Mouse (Mus musculus) ovary, postnatal 14 days (tissue): Measurements from ENCODE around the gene Abcc5.
"Not testable (repeated sequence)": the region's sequence is repeated elsewhere in the genome, so short reads cannot be mapped to it uniquely, and the experiment has no call there.

Source experiments
- DNase-seq: peaks from one replicate; pipeline ENCODE4 v3.0.0; 2022; ENCODE audit warnings: low spot score

Gene Abcc5

GRCm38 (mm10) chr16:20425855-20426598 is at the start of gene Abcc5:
TSS of gene Abcc5 (minus strand) at chr16:20426394.
- DNase-seq = peak; percentile 82

- no peak for DNase-seq
Measured at GRCm38 (mm10) chr16:20475335-20475734, 49.1 kb upstream of the Abcc5 start.

DNA sequence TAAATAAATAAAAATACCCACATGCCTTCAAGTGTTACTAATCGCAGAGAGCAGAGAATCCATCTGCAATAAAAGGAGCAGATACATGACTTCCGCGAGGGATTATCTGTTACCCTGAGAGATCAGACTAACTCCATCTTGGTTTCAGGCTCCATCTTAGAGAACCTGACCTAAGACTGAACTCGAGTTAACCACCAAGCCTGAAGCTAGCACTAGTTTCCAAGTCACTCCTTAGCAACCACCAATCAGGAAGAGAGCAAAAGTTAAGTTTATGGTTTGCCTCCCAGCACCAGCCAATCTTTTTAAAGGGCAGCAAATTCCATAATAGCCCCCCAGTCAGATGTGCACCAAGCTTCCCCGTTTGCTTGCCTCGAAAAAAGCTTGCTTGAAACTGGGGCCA is 48.6 kb upstream of the Abcc5 start:
- DNase-seq = no peak

- no peak for DNase-seq
Measured at GRCm38 (mm10) chr16:20474211-20474610, 48.0 kb upstream of the Abcc5 start.

- DNase-seq = no peak
Measured at GRCm38 (mm10) chr16:20473748-20474147, 47.6 kb upstream of the Abcc5 start.

GRCm38 (mm10) chr16:20471686-20472085 is 45.5 kb upstream of the Abcc5 start:
- no peak for DNase-seq

- no peak for DNase-seq
Measured at GRCm38 (mm10) chr16:20470981-20471380, 44.8 kb upstream of the Abcc5 start.

DNA sequence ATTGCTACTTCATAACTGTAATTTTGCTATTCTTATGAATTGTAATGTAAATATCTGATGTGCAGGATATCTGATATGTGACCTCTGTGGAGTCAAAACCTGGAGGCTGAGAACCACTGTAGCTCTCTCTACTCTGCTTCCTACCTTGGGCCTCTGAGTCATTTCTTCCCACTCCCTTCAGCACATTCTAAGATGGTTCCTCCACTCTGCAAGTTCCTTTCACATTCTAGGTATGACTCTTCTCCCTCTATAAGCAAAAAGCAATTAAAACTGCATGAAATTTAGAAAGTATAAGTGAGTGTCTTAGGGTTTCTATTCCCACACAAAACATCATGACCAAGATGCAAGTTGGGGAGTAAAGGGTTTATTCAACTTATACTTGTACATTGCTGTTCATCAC is 38.5 kb upstream of the Abcc5 start:
- no peak for DNase-seq

DNA sequence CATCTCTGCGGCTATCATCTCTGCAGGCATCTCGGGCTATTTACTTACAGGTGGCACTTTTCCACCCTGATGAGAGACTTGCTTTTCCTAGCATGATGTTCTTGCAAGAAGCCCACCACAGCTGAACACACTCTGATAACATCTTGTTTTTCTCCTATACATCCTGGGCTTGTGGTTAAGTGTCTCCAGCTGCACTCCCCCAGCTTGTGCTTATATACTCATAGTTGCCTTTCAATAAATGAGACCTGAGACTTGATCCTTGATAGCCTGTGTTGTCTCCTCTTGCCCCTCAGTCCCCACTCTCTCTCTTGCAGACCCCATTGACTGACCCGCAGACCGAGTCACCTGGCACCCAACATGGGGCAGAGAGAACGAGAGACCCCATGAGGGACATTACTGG is 32.5 kb upstream of the Abcc5 start:
- DNase-seq = not testable (repeated sequence)

DNA sequence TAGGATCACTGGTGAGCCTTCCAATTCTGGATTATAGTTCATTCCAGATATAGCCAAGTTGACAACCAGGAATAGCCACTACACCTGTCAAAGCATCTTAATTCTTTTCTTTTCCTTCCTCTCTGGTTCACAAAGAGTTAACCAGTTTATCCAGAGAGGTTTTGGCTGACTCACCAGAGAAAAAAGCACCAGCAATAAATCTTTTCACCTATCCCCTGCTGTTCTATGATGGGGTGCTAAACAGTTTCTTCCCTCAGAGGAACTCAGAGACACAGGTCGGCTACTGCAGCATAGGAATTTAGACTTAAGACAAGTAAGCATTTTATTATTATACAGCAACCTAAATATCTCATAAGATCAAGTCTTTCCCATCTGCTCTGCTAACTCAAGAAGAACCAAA is 29.9 kb upstream of the Abcc5 start:
- DNase-seq = no peak

DNA sequence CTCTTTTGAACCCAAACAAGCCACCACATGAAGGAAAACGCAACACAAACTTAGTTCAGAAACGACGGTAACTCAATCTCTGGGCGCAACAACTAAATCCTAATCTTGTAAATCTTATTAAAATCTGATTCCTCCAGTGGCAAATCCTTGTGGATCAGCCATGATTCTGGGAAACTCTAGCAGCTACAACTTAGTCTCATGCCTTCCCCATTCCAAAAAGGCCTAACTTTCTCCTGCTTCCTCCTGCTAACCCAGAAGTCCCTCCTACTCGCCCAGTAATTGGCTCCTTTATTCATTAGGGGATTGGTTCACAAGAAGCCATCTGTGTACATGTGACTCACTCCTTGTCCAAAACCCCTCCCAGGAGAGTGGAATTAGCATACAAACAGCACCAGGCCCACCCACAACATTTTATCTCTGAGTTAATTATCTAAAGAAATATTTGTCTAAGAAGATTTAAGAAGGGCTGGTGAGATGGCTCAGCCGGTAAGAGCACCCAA is 28.0 kb upstream of the Abcc5 start:
- DNase-seq = no peak

GRCm38 (mm10) chr16:20451774-20452173 is 25.6 kb upstream of the Abcc5 start:
- DNase-seq = no peak

DNA sequence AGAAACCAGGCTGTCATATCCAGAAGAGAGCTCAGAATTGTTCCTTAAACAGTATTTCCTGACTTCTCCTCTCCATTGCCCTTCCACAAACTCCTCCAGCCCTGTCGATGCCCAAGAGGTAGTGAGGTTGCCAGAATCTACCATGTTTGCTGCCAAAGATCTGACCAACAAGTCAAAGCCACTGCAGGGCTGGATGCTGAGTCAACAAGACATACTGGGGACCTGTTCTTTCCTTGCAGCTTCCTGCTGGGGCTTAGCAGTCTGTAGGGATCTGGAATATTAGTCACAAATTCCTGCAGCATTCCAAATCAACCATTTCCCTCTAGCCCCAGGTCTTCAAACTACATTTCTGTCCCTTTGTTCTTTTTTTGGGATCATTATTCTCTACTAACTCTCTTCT is 19.7 kb upstream of the Abcc5 start:
- no peak for DNase-seq

DNA sequence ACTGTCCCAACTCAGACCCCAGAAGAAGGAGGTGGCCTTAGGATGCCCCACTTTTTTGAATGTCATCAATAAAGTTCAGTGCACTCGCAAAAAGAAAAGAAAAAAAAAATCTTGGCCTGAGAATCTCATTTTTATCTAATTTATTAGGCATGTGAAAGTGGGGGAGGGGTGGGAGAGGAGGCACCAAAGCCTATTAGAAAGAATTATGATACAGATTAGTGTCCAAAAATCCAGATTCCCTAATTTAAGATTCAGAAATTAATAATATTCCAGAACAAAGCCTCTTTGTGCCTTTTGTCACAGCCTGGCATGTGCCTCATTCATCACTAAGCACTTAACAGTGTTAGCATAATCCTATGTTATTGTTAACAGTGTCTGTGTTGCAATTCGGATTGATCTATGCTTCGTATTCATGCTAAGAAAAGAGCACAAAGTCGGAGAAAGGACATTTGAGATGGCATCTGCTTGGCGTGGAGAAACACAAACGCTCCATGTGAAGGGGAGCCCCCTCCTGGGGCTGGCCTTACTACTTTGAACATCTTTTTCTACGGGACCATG is 18.7 kb upstream of the Abcc5 start:
- DNase-seq = no peak

DNA sequence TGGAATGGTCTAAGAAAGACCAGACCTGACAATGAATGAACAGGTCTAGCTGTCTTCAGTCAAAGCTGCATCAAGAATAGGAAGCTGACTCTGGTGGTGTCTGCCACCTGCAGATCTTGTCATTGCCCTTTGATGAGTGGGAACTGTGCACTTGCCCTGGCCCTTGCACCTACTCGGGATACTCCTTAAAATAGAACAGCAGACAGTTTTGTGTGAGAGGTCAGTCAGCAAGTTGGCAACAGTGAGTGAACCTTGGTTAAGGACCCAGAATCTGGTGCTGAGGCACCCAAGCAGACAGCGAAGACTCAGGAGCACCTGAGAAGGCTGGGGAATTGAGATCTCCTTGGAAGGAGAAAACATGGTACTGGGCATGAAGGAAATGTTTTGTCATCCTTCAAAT is 16.7 kb upstream of the Abcc5 start:
- no peak for DNase-seq

GRCm38 (mm10) chr16:20438673-20439415 is 12.7 kb upstream of the Abcc5 start:
- no peak for DNase-seq

GRCm38 (mm10) chr16:20438046-20438445 is 11.9 kb upstream of the Abcc5 start:
- not testable (repeated sequence) for DNase-seq

DNA sequence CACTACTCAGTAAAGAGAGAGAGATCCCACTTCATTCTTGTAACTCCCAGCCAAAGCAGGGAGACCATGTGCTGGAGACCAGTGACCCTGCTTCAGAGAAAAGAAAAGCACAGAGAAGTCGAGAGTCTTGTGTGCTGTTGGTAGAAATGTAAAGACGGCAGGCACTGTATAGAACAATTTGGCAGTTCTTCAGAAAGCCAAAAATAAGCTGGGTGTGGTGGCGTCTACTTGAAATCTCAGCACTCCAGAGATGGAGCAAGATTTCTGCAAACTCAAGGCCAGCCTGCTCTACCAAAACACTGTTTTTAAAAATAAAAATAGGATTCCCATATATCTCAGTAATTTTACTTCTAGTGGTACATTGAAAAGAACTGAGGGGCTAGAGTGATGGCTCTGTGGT is 10.1 kb upstream of the Abcc5 start:
- DNase-seq = no peak

GRCm38 (mm10) chr16:20429328-20429727 is 3.1 kb upstream of the Abcc5 start:
- DNase-seq = no peak

DNA sequence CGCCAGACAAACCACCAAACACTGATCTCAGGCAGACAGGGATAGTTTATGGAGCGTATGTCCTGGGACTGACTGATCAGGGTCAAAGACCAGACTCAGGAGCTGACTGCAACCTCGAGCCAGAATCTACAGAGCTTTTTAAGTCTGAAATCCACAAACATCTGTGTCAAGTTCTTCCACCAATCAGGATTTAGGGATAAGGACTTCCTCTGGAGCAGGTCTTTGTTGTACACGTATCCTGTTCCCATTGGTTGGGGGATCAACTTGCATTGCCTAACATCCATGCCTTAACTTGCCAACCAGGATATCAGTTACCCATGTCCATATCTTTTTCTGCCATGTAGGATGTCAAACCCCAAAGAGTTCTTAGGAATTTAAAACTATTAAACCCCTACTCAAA is 1.4 kb upstream of the Abcc5 start:
- DNase-seq = no peak

- DNase-seq = no peak
Measured at GRCm38 (mm10) chr16:20424719-20425650, 1.2 kb downstream of the Abcc5 start.

DNA sequence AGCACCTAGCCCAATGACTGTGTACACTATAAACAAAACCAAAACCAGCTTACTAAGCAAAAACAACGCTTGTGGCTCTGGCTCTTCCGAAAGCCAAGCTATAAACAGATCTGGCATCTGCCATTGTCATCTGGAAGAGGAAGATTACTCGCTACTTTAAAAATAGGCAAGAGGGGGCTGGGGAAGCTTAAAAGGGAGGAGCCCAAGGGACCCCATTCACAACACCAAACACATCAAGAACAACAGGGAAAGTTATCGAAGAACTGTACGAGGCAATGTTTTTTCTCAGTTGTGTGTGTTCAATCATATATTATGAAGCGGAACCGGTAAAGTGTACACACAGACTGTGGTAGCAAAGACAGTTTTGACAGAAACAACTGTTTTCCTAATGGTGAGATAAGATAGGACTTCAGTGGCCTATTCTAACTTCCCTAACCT is 1.9 kb downstream of the Abcc5 start:
- DNase-seq = no peak
